Mouse (Mus musculus): ENCODE results near the gene Slc7a15. TPM values are rescaled to one million over a fixed set of nuclear protein-coding genes. Genes with fewer than 3 reads are reported as not detected.
A peak's percentile ranks its signal among the peaks of the same experiment; 100 is the strongest.

Gene Slc7a15
- polyA plus RNA-seq, 1 experiment from 2014 or later = not detected

DNA sequence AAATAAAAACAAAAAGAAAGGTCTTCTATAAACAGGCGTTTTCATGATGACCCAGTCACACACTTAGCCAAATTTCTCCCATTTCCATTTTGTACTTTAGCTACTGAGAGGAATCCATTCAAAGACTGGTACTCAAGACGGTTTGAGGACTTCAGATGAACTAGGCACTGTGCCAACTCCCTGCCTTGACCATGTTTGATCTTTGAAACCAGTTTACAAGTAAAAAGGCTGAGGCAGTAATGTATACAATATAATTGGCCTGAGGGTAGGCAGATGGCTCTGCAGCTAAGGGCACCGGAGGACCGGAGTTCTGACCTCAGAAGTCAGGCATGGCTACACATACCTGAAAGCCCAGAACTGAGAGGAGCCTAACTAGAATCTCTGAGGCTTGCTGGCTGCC lies 109.8 kb downstream of the Slc7a15 start:
- no peak for ATAC-seq (ENCODE audit: low FRiP score, low read depth)
- no peak overlapping the region for H3K4me2 ChIP-seq
- H3K9ac ChIP-seq = no peak overlapping the region
- H3K4me1 ChIP-seq (replicated peaks) = no peaks in the 10 kb centered on the region; the same call in 1 of the 2 replicates
- no peaks in the 10 kb centered on the region for H3K9me3 ChIP-seq
- H3K36me3 ChIP-seq = no peaks in the 10 kb centered on the region
- H3K27ac ChIP-seq (replicated peaks) = no peak overlapping the region
- 53% methylated on average over 4 of the region's 4 CpGs for WGBS
- no peak overlapping the region for H3K4me3 ChIP-seq
- no peaks in the 10 kb centered on the region for H3K27me3 ChIP-seq

DNA sequence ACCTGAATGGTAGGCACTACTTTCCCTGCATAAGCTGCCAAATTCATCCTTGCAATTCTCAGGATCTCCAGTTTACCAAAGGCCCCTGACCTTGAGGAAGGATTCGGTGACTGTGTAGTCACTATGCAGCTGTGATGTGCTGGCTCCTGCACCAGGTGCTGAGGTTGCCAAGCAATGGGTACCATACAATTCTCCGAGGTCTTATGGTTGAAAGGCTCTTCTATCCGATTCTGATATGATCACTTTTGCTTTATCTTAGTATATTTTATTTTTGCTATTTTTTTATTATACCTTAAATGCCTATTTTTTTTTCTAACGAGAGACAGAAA lies 110.2 kb downstream of the Slc7a15 start:
- Histone ChIP-seq H3K27ac (replicated peaks) (no peak overlapping the region), H3K4me3 (no peak overlapping the region), H3K36me3 (no peaks in the 10 kb centered on the region), H3K4me1 (replicated peaks) (no peaks in the 10 kb centered on the region; the same call in 1 of the 2 replicates), H3K27me3 (no peaks in the 10 kb centered on the region), H3K4me2 (no peak overlapping the region), H3K9ac (no peak overlapping the region), H3K9me3 (no peaks in the 10 kb centered on the region)
- WGBS = 80% methylated on average over 4 of the region's 4 CpGs
- ATAC-seq (ENCODE audit: low FRiP score, low read depth) = no peak

DNA sequence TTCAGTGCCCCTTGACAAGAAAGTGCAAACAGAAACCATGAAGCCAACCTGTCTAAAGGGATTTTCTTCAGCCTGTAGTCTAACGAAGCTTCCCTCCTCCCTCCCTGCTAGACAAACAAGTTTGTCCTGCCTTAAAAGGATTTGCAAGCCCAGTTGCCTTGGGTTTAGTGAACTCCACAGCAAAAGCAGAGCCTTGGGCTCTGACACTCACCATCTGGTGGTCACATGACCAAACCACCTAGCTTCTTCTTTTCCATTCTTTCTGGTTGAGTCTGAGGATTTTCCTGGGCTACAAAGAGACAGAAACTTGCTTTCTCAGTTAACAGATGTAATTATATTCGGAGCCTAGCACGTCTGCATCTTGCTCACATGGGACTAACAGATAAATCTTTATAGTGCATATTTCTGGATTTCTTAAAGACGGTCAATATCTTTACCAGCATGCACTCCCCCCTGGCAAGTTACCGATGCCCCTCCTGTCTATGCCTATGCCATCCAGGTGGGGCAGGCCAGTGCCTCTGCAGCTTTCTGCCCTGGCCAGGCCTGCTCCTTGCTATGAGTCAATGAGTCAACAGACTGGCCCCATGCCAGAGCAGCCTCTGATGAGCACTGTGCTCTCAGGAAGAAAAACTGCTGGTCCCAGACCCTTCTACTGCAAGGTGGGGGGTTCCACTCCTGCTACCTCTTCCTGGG lies 110.8 kb downstream of the Slc7a15 start:
- no peak overlapping the region for H3K27ac ChIP-seq (replicated peaks)
- 74% methylated on average over 5 of the region's 5 CpGs for WGBS

DNA sequence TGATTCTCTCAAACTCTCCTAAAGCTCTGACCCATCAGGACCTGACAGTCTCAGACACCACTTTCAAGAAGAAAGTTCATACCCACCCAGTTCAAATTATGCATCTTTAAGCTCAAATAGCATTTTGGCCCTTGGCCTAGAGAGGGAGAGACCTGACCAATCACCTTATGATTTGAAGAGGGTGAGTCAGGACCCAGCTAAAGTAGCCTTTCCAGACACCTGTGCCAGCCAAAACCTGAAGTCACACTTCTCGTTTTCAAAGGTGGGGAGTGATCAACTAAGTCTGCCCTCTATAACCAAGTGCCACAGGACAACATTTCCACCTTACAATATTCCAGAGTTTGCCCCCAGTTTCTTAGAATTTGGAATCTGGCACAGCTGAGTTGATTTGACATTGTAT lies 111.6 kb downstream of the Slc7a15 start:
- ATAC-seq (ENCODE audit: low FRiP score, low read depth) = no peak
- Histone ChIP-seq H3K4me2 (no peak overlapping the region), H3K36me3 (no peaks in the 10 kb centered on the region), H3K27ac (replicated peaks) (no peak overlapping the region), H3K4me1 (replicated peaks) (no peaks in the 10 kb centered on the region; the same call in 1 of the 2 replicates), H3K27me3 (no peaks in the 10 kb centered on the region), H3K9ac (no peak overlapping the region), H3K4me3 (no peak overlapping the region), H3K9me3 (no peaks in the 10 kb centered on the region)
- WGBS = 84% methylated on average over 1 of the region's 1 CpGs

More for the DNA sequence above, 110.8 kb downstream of the Slc7a15 start:
- no peaks in the 10 kb centered on the region; the same call in 1 of the 2 replicates for H3K4me1 ChIP-seq (replicated peaks)
- H3K9me3 ChIP-seq = no peaks in the 10 kb centered on the region
- H3K27me3 ChIP-seq = no peaks in the 10 kb centered on the region
- ATAC-seq (ENCODE audit: low FRiP score, low read depth) = peak; percentile 71; the same call in 1 of the 2 replicates
- no peak overlapping the region for H3K4me3 ChIP-seq
- no peaks in the 10 kb centered on the region for H3K36me3 ChIP-seq
- no peak overlapping the region for H3K9ac ChIP-seq
- H3K4me2 ChIP-seq = no peak overlapping the region

DNA sequence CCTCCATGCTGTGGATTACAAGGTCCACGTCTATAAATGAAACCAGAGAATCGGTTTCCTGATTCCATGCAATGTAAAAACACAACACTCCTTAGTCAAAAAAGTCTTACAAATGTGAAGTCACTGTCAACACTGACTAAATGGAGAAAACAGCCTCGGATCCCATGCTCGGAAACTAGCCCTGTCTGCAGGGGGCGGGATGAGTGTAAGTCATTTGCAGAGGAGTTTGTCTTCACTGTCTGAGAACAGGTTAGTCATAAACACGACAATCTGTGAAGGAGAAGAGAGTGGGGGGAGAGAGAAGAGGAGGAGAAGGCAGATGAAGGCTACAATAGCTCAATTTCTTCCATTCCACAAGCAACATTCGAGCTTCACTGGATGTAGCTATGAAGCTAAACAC lies 113.6 kb downstream of the Slc7a15 start:
- no peak overlapping the region for H3K27ac ChIP-seq (replicated peaks)
- H3K4me1 ChIP-seq (replicated peaks) = no peaks in the 10 kb centered on the region; the same call in 1 of the 2 replicates
- 79% methylated on average over 7 of the region's 7 CpGs for WGBS
- H3K4me2 ChIP-seq = no peak overlapping the region
- no peaks in the 10 kb centered on the region for H3K27me3 ChIP-seq
- H3K36me3 ChIP-seq = no peaks in the 10 kb centered on the region
- ATAC-seq (ENCODE audit: low FRiP score, low read depth) = no peak
- H3K9me3 ChIP-seq = no peaks in the 10 kb centered on the region
- no peak overlapping the region for H3K4me3 ChIP-seq
- H3K9ac ChIP-seq = no peak overlapping the region

DNA sequence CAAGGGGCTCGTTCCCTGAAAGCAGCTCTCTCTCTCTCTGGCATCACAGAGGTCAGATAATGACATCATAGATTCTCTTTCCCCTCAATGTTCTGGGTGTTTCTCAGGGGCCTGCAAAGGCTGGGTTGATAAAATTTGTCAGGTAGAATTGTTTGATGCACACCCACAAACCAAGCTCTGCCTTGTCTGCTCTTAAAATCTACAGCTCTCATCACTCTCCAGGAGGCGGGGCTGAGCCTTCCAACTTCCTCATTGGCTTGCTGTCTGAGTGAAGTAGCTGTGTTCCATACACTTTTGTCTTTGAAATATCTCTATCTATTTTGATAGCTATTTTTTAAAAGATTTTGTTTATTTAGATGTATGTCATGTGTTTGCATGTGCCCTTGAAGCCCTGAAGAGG lies 116.7 kb downstream of the Slc7a15 start:
- Histone ChIP-seq H3K27ac (replicated peaks) (no peak overlapping the region), H3K27me3 (no peaks in the 10 kb centered on the region), H3K4me3 (no peak overlapping the region), H3K4me1 (replicated peaks) (no peaks in the 10 kb centered on the region), H3K9me3 (no peaks in the 10 kb centered on the region), H3K9ac (no peak overlapping the region), H3K4me2 (no peak overlapping the region), H3K36me3 (no peaks in the 10 kb centered on the region)
- WGBS = 82% methylated on average over 2 of the region's 2 CpGs
- ATAC-seq (ENCODE audit: low FRiP score, low read depth) = no peak

Other genes with a start within 250 kb of the Slc7a15 start
- 94.4 and 103 TPM in 2 replicates for gene Rhob, start 99.1 kb downstream of the Slc7a15 start, polyA plus RNA-seq (2015; fragmentation: Nextera tagmentation; extraction: Ambion mirVana)
- gene Pum2, start 75.1 kb upstream of the Slc7a15 start, polyA plus RNA-seq (2015; fragmentation: Nextera tagmentation; extraction: Ambion mirVana) = 46.8 and 46.9 TPM in 2 replicates
- 18.1 and 21.8 TPM in 2 replicates for gene Sdc1, start 172.3 kb upstream of the Slc7a15 start, polyA plus RNA-seq (2015; fragmentation: Nextera tagmentation; extraction: Ambion mirVana)